Mouse (Mus musculus) stomach, postnatal 0 days (tissue): ENCODE measurements around the gene Ntm. TPM values are rescaled to one million over a fixed set of nuclear protein-coding genes. Genes with fewer than 3 reads are reported as not detected.
A peak's percentile ranks its signal among the peaks of the same experiment; 100 is the strongest.

Source experiments
- ATAC-seq: fragments of 200-750 bp; cut with Nextera tagmentation; 2 replicates; pipeline ENCODE4 v1.8.0; 2017; ENCODE audit not compliant: low FRiP score, low TSS enrichment
- DNase-seq: peaks from one replicate; pipeline ENCODE4 v3.0.0-alpha.2; 2016; ENCODE audit warnings: low spot score
- H3K27ac ChIP-seq: fragments of 300-500 bp; sonication (generic); replicated peaks from 2 replicates; pipeline ENCODE4 v1.5.1; 2014; ENCODE audit warnings: mild to moderate bottlenecking, control low read depth
- H3K27me3 ChIP-seq: fragments of 300-500 bp; sonication (generic); 2 replicates; pipeline ENCODE4 v1.6.1; 2014; ENCODE audit warnings: low read length; ENCODE audit not compliant: control insufficient read depth, insufficient read depth
- H3K36me3 ChIP-seq: fragments of 300-500 bp; sonication (generic); 2 replicates; pipeline ENCODE4 v1.6.1; 2014; ENCODE audit warnings: low read length, mixed read lengths; ENCODE audit not compliant: control insufficient read depth, insufficient read depth
- H3K4me1 ChIP-seq: fragments of 300-500 bp; sonication (generic); replicated peaks from 2 replicates; pipeline ENCODE4 v1.6.1; 2014; ENCODE audit warnings: antibody characterized with exemption; ENCODE audit not compliant: control insufficient read depth, insufficient read depth
- H3K4me2 ChIP-seq: fragments of 300-500 bp; sonication (generic); replicated peaks from 2 replicates; pipeline ENCODE4 v1.6.1; 2014; ENCODE audit warnings: low read depth, mild to moderate bottlenecking, control low read depth, moderate library complexity
- H3K4me3 ChIP-seq: fragments of 300-500 bp; sonication (generic); 2 replicates; pipeline ENCODE4 v1.5.1; 2014; ENCODE audit warnings: low read depth, low read length, control low read depth
- H3K9ac ChIP-seq: fragments of 300-500 bp; sonication (generic); 2 replicates; pipeline ENCODE4 v1.6.1; 2014; ENCODE audit warnings: mild to moderate bottlenecking, low read length, control low read depth, mixed read lengths
- H3K9me3 ChIP-seq: fragments of 300-500 bp; sonication (generic); 2 replicates; pipeline ENCODE4 v1.6.1; 2016; ENCODE audit warnings: low read length; ENCODE audit not compliant: control insufficient read depth
- CTCF ChIP-seq: IDR thresholded peaks from 2 replicates; pipeline ENCODE4 v1.5.1; 2016; ENCODE audit warnings: antibody characterized with exemption, low read depth, mild to moderate bottlenecking, moderate library complexity
- EP300 ChIP-seq: optimal IDR thresholded peaks from 2 replicates; pipeline ENCODE3; 2016; ENCODE audit warnings: antibody characterized with exemption
- WGBS: fragments of 180-500 bp; shearing (Covaris S2); extraction: QIAGEN DNeasy Blood & Tissue Kit; methylation state at CpG from one replicate; pipeline ENCODE4 v1.1.7; 2014; 5-methylcytosine and 5-hydroxymethylcytosine counted together
- polyA plus RNA-seq: library from polyadenylated mRNA; unstranded; fragments of >200 nt; fragmentation: Nextera tagmentation; extraction: Ambion mirVana; gene quantifications from 2 replicates; pipeline ENCODE4 v1.2.1, GENCODE M21; 2015

The Ntm gene
- polyA plus RNA-seq, 1 experiment from 2014 or later = 5.9 TPM

GRCm38 (mm10) chr9:29943209-29944070 lies 19.5 kb downstream of the Ntm start:
- Histone ChIP-seq H3K27me3 (no peaks in the 10 kb centered on the region), H3K27ac (no peak overlapping the region), H3K36me3 (no peaks in the 10 kb centered on the region), H3K4me2 (peak overlapping the region; percentile 35), H3K9me3 (no peaks in the 10 kb centered on the region), H3K4me3 (no peak overlapping the region), H3K9ac (no peak overlapping the region), H3K4me1 (no peaks in the 10 kb centered on the region)
- WGBS = 17% methylated on average over 20 of the region's 20 CpGs
- TF ChIP-seq CTCF = no peak
- no peak for TF ChIP-seq EP300
- DNase-seq (peak; percentile 45), ATAC-seq (0 out of 2 replicates have a peak, but pooled peaks have one; percentile 32)

- Histone ChIP-seq H3K4me3 (no peak overlapping the region), H3K27me3 (no peaks in the 10 kb centered on the region), H3K4me2 (no peak overlapping the region), H3K27ac (no peak overlapping the region), H3K36me3 (no peaks in the 10 kb centered on the region), H3K9me3 (no peaks in the 10 kb centered on the region), H3K9ac (no peak overlapping the region), H3K4me1 (no peaks in the 10 kb centered on the region)
- no peak for TF ChIP-seq EP300
- TF ChIP-seq CTCF = no peak
- 69% methylated on average over 11 of the region's 11 CpGs for WGBS
- ATAC-seq = no peak
- DNase-seq = no peak
Measured at GRCm38 (mm10) chr9:29942183-29942952, 20.6 kb downstream of the Ntm start.

- no peaks in the 10 kb centered on the region for H3K4me1 ChIP-seq
- ATAC-seq = no peak
- WGBS = 87% methylated on average over 16 of the region's 16 CpGs
- no peaks in the 10 kb centered on the region for H3K36me3 ChIP-seq
- no peaks in the 10 kb centered on the region for H3K27me3 ChIP-seq
- no peak overlapping the region for H3K4me2 ChIP-seq
- H3K27ac ChIP-seq = no peak overlapping the region
- H3K4me3 ChIP-seq = no peak overlapping the region
- TF ChIP-seq CTCF = no peak
- TF ChIP-seq EP300 = no peak
- no peak for DNase-seq
- no peaks in the 10 kb centered on the region for H3K9me3 ChIP-seq
- H3K9ac ChIP-seq = no peak overlapping the region
Measured at GRCm38 (mm10) chr9:29939517-29940034, 23.4 kb downstream of the Ntm start.

GRCm38 (mm10) chr9:29928796-29929195 lies 34.1 kb downstream of the Ntm start:
- Histone ChIP-seq H3K36me3 (no peaks in the 10 kb centered on the region), H3K4me2 (no peak overlapping the region), H3K4me1 (no peaks in the 10 kb centered on the region), H3K9me3 (no peaks in the 10 kb centered on the region), H3K4me3 (no peak overlapping the region), H3K27ac (no peak overlapping the region), H3K9ac (no peak overlapping the region), H3K27me3 (no peaks in the 10 kb centered on the region)
- no peak for DNase-seq
- WGBS = 64% methylated on average over 4 of the region's 4 CpGs
- no peak for TF ChIP-seq CTCF
- TF ChIP-seq EP300 = no peak
- no peak for ATAC-seq

GRCm38 (mm10) chr9:29925382-29925781 lies 37.6 kb downstream of the Ntm start:
- no peaks in the 10 kb centered on the region for H3K36me3 ChIP-seq
- TF ChIP-seq CTCF (no peak), EP300 (no peak)
- no peak overlapping the region for H3K4me3 ChIP-seq
- H3K27me3 ChIP-seq = no peaks in the 10 kb centered on the region
- H3K4me1 ChIP-seq = no peaks in the 10 kb centered on the region
- H3K27ac ChIP-seq = no peak overlapping the region
- ATAC-seq (no peak), DNase-seq (no peak)
- H3K9ac ChIP-seq = no peak overlapping the region
- H3K9me3 ChIP-seq = no peaks in the 10 kb centered on the region
- H3K4me2 ChIP-seq = no peak overlapping the region
- 74% methylated on average over 3 of the region's 3 CpGs for WGBS
